Mouse (Mus musculus) megakaryocyte-erythroid progenitor cell, adult 5-6 weeks (primary cell): ENCODE measurements around the gene 4930415L06Rik. TPM values are rescaled to one million over a fixed set of nuclear protein-coding genes. Genes with fewer than 3 reads are reported as not detected.

ENCODE experiments used
- ATAC-seq: replicated peaks from 2 replicates; pipeline ENCODE4 v1.8.0; 2016; ENCODE audit warnings: mild to moderate bottlenecking, inconsistent platforms; ENCODE audit not compliant: severe bottlenecking, poor library complexity, low FRiP score, low TSS enrichment
- total RNA-seq, 2 experiments: library from RNA; stranded (forward) in 1 of 2; stranded (reverse) in 1 of 2; fragments of 200-1000, 215-1000 nt in 1 of 2; fragments of >200 nt in 1 of 2; fragmentation: Nextera tagmentation in 1 of 2; gene quantifications; 2 replicates each; pipeline ENCODE4 v1.2.3; 2014 to 2017

The 4930415L06Rik gene
- not detected in 2 replicates for total RNA-seq (2014; fragmentation: Nextera tagmentation)
- not detected in 2 replicates for total RNA-seq (2017)

GRCm38 (mm10) chrX:89932752-89933151 lies at the start of gene 4930415L06Rik:
Gene 4930415L06Rik, minus strand, starts transcription at chrX:89932852.
- ATAC-seq, result no peak

- no peak for ATAC-seq
Observed at GRCm38 (mm10) chrX:89978621-89979020, 46.0 kb upstream of the 4930415L06Rik start.

- ATAC-seq, result no peak
Observed at GRCm38 (mm10) chrX:89904871-89905270, 27.8 kb downstream of the 4930415L06Rik start.

Other genes starting within 250 kb of the 4930415L06Rik start
- gene 4932429P05Rik, start 180.6 kb downstream of the 4930415L06Rik start, total RNA-seq (2014; fragmentation: Nextera tagmentation), result not detected in 2 replicates
- gene 4932429P05Rik, start 180.6 kb downstream of the 4930415L06Rik start, total RNA-seq (2017), result not detected in 2 replicates